Mouse (Mus musculus): Measurements from ENCODE around the gene Tbc1d22a. TPM values are rescaled to one million over a fixed set of nuclear protein-coding genes. Genes with fewer than 3 reads are reported as not detected.

Tbc1d22a gene
- polyA plus RNA-seq, 1 experiment from 2014 or later, result 6.2 TPM

- no peaks in the 10 kb centered on the region for H3K36me3 ChIP-seq (replicated peaks; ENCODE audit: control insufficient read depth, insufficient read depth, low read depth, low read length)
- DNase-seq (ENCODE audit: low spot score) (peak; percentile 64), ATAC-seq (replicated peaks; ENCODE audit: insufficient number of reproducible peaks, low FRiP score, low TSS enrichment, low read depth) (no peak)
- H3K9me3 ChIP-seq (replicated peaks; ENCODE audit: control insufficient read depth, low read length), result no peaks in the 10 kb centered on the region; the same call in 1 of the 2 replicates
- no peak overlapping the region for H3K9ac ChIP-seq (replicated peaks; ENCODE audit: low read length)
- WGBS, result 85% methylated on average over 1 of the region's 1 CpGs
- no peaks in the 10 kb centered on the region for H3K4me1 ChIP-seq (ENCODE audit: control insufficient read depth, insufficient read depth, low read length)
- H3K27me3 ChIP-seq (ENCODE audit: control insufficient read depth, insufficient read depth, low read length), result no peaks in the 10 kb centered on the region
- H3K4me2 ChIP-seq (ENCODE audit: low read depth, low read length), result no peak overlapping the region
- H3K4me3 ChIP-seq (ENCODE audit: low read depth, low read length), result no peak overlapping the region
- H3K27ac ChIP-seq (replicated peaks; ENCODE audit: low read depth, low read length), result no peak overlapping the region
These were observed 330.0 kb downstream of the Tbc1d22a start for GRCm38 (mm10) chr15:86544122-86544795.

Other genes with a start within 250 kb of the Tbc1d22a start
- gene Celsr1, start 180.7 kb upstream of the Tbc1d22a start, polyA plus RNA-seq (2014; fragmentation: Nextera tagmentation; extraction: Ambion mirVana), result 2.0 and 2.1 TPM in 2 replicates
- 6.3 and 6.9 TPM in 2 replicates for gene Gramd4, start 156.8 kb upstream of the Tbc1d22a start, polyA plus RNA-seq (2014; fragmentation: Nextera tagmentation; extraction: Ambion mirVana)
- gene Cerk, start 28.3 kb upstream of the Tbc1d22a start, polyA plus RNA-seq (2014; fragmentation: Nextera tagmentation; extraction: Ambion mirVana), result 16.3 and 17.6 TPM in 2 replicates